Mouse (Mus musculus) embryonic fibroblast, embryonic 13.5 days (primary cell): ENCODE results near the gene 2700049A03Rik.

Experiments
- CTCF ChIP-seq: IDR thresholded peaks from 2 replicates; pipeline ENCODE4 v1.5.1; 2011; ENCODE audit warnings: mild to moderate bottlenecking, control low read depth, low read length, moderate library complexity, borderline replicate concordance; ENCODE audit not compliant: insufficient read depth
- POLR2A ChIP-seq: IDR thresholded peaks from 2 replicates; pipeline ENCODE4 v1.6.1; 2011; ENCODE audit warnings: low read depth, mild to moderate bottlenecking, control low read depth, low read length, moderate library complexity

- TF ChIP-seq CTCF (no peak), POLR2A (no peak)
These were observed 27.8 kb downstream of the 2700049A03Rik start for GRCm38 (mm10) chr12:71164410-71164809.
